Mouse (Mus musculus): ENCODE measurements at regions not wholly inside any gene's neighbourhood (a gene's known extent, or its start where the extent isn't known, plus 50 kb on each side); places are given as distances from the start of the nearest gene placed in this dataset.
A peak's percentile ranks its signal among the peaks of the same experiment; 100 is the strongest.
"Not testable (repeated sequence)": the region's sequence is repeated elsewhere in the genome, so short reads cannot be mapped to it uniquely, and the experiment has no call there.

- ATAC-seq: no peak
- Histone ChIP-seq H3K4me1 (no peaks in the 10 kb centered on the region), H3K4me2 (no peak overlapping the region), H3K36me3 (ENCODE audit: poor library complexity, severe bottlenecking) (no peaks in the 10 kb centered on the region), H3K27me3 (no peaks in the 10 kb centered on the region), H3K4me3 (no peak overlapping the region), H3K27ac (no peak overlapping the region), H3K9ac (no peak overlapping the region), H3K9me3 (replicated peaks) (no peaks in the 10 kb centered on the region)
Observed at GRCm38 (mm10) chr6:13006596-13006995, 63.0 kb upstream of the Tmem106b start.

GRCm38 (mm10) chr6:12994701-12995100 lies 74.9 kb upstream of the Tmem106b start:
- Histone ChIP-seq H3K4me3 (no peak overlapping the region), H3K9ac (no peak overlapping the region), H3K36me3 (ENCODE audit: poor library complexity, severe bottlenecking) (no peaks in the 10 kb centered on the region), H3K27ac (no peak overlapping the region), H3K4me2 (no peak overlapping the region), H3K4me1 (no peaks in the 10 kb centered on the region), H3K27me3 (no peaks in the 10 kb centered on the region), H3K9me3 (replicated peaks) (no peaks in the 10 kb centered on the region)
- no peak for ATAC-seq
- 92% methylated on average over 2 of the region's 2 CpGs for WGBS

- Histone ChIP-seq H3K27me3 (no peaks in the 10 kb centered on the region), H3K4me1 (no peaks in the 10 kb centered on the region), H3K9me3 (replicated peaks) (no peaks in the 10 kb centered on the region), H3K27ac (no peak overlapping the region), H3K36me3 (ENCODE audit: poor library complexity, severe bottlenecking) (no peaks in the 10 kb centered on the region), H3K4me3 (no peak overlapping the region), H3K4me2 (no peak overlapping the region), H3K9ac (no peak overlapping the region)
- 75% methylated on average over 2 of the region's 2 CpGs for WGBS
- ATAC-seq: no peak
Observed at GRCm38 (mm10) chr6:12993772-12994171, 75.8 kb upstream of the Tmem106b start.

GRCm38 (mm10) chr6:12977184-12977897 lies 92.2 kb upstream of the Tmem106b start:
- Histone ChIP-seq H3K4me3 (no peak overlapping the region), H3K27ac (no peak overlapping the region), H3K36me3 (ENCODE audit: poor library complexity, severe bottlenecking) (no peaks in the 10 kb centered on the region), H3K27me3 (no peaks in the 10 kb centered on the region), H3K9me3 (replicated peaks) (no peaks in the 10 kb centered on the region), H3K4me1 (no peaks in the 10 kb centered on the region), H3K9ac (no peak overlapping the region), H3K4me2 (no peak overlapping the region)
- 50% methylated on average over 1 of the region's 1 CpGs for WGBS
- ATAC-seq: peak; percentile 85

- 76% methylated on average over 1 of the region's 1 CpGs for WGBS
- Histone ChIP-seq H3K27me3 (no peaks in the 10 kb centered on the region), H3K4me1 (no peaks in the 10 kb centered on the region), H3K9me3 (replicated peaks) (no peaks in the 10 kb centered on the region), H3K36me3 (ENCODE audit: poor library complexity, severe bottlenecking) (no peaks in the 10 kb centered on the region), H3K27ac (no peak overlapping the region), H3K4me2 (no peak overlapping the region), H3K9ac (no peak overlapping the region), H3K4me3 (no peak overlapping the region)
- no peak for ATAC-seq
Observed at GRCm38 (mm10) chr6:12971604-12972003, 98.0 kb upstream of the Tmem106b start.

- Histone ChIP-seq H3K9me3 (replicated peaks) (no peaks in the 10 kb centered on the region), H3K27me3 (no peaks in the 10 kb centered on the region), H3K36me3 (ENCODE audit: poor library complexity, severe bottlenecking) (no peaks in the 10 kb centered on the region), H3K27ac (no peak overlapping the region), H3K4me3 (no peak overlapping the region), H3K9ac (no peak overlapping the region), H3K4me1 (no peaks in the 10 kb centered on the region), H3K4me2 (no peak overlapping the region)
- WGBS: 89% methylated on average over 2 of the region's 2 CpGs
- ATAC-seq: no peak
Observed at GRCm38 (mm10) chr6:12967291-12967690, 102.3 kb upstream of the Tmem106b start.

GRCm38 (mm10) chr6:12957797-12958196 lies 111.8 kb upstream of the Tmem106b start:
- no peak overlapping the region for H3K27ac ChIP-seq
- H3K9me3 ChIP-seq (replicated peaks): no peaks in the 10 kb centered on the region
- H3K4me3 ChIP-seq: no peak overlapping the region
- no peaks in the 10 kb centered on the region for H3K36me3 ChIP-seq (ENCODE audit: poor library complexity, severe bottlenecking)
- no peaks in the 10 kb centered on the region for H3K4me1 ChIP-seq
- H3K9ac ChIP-seq: no peak overlapping the region
- H3K4me2 ChIP-seq: no peak overlapping the region
- WGBS: 91% methylated on average over 6 of the region's 6 CpGs
- no peaks in the 10 kb centered on the region for H3K27me3 ChIP-seq
- ATAC-seq: no peak

GRCm38 (mm10) chr6:12911610-12912009 lies 157.9 kb upstream of the Tmem106b start:
- H3K4me2 ChIP-seq: no peak overlapping the region
- no peaks in the 10 kb centered on the region for H3K9me3 ChIP-seq (replicated peaks)
- H3K9ac ChIP-seq: no peak overlapping the region
- WGBS: 80% methylated on average over 3 of the region's 3 CpGs
- ATAC-seq: no peak
- no peaks in the 10 kb centered on the region for H3K4me1 ChIP-seq
- H3K4me3 ChIP-seq: no peak overlapping the region
- H3K27me3 ChIP-seq: no peaks in the 10 kb centered on the region
- no peaks in the 10 kb centered on the region for H3K36me3 ChIP-seq (ENCODE audit: poor library complexity, severe bottlenecking)
- no peak overlapping the region for H3K27ac ChIP-seq

- Histone ChIP-seq H3K4me2 (no peak overlapping the region), H3K4me3 (no peak overlapping the region), H3K9ac (no peak overlapping the region), H3K27me3 (no peaks in the 10 kb centered on the region), H3K27ac (no peak overlapping the region), H3K4me1 (no peaks in the 10 kb centered on the region), H3K36me3 (ENCODE audit: poor library complexity, severe bottlenecking) (no peaks in the 10 kb centered on the region), H3K9me3 (replicated peaks) (no peaks in the 10 kb centered on the region)
- WGBS: 53% methylated on average over 5 of the region's 5 CpGs
- no peak for ATAC-seq
Observed at GRCm38 (mm10) chr6:12892929-12893328, 143.7 kb upstream of the Thsd7a start.

- H3K4me3 ChIP-seq; H3K27ac ChIP-seq; H3K36me3 ChIP-seq (ENCODE audit: poor library complexity, severe bottlenecking); H3K9ac ChIP-seq; ATAC-seq; H3K4me2 ChIP-seq; H3K4me1 ChIP-seq; H3K27me3 ChIP-seq; H3K9me3 ChIP-seq (replicated peaks): not testable (repeated sequence)
- WGBS: 44% methylated on average over 1 of the region's 1 CpGs
Observed at GRCm38 (mm10) chr6:12876947-12877346, 127.7 kb upstream of the Thsd7a start.

GRCm38 (mm10) chr6:12876366-12876765 lies 127.2 kb upstream of the Thsd7a start:
- Histone ChIP-seq H3K36me3 (ENCODE audit: poor library complexity, severe bottlenecking) (no peaks in the 10 kb centered on the region), H3K27ac (no peak overlapping the region), H3K4me1 (no peaks in the 10 kb centered on the region), H3K4me2 (no peak overlapping the region), H3K9ac (no peak overlapping the region), H3K9me3 (replicated peaks) (no peaks in the 10 kb centered on the region), H3K4me3 (no peak overlapping the region), H3K27me3 (no peaks in the 10 kb centered on the region)
- ATAC-seq: no peak
- 18% methylated on average over 4 of the region's 4 CpGs for WGBS

- no peak for ATAC-seq
- H3K4me2 ChIP-seq: no peak overlapping the region
- H3K27me3 ChIP-seq: no peaks in the 10 kb centered on the region
- WGBS: 87% methylated on average over 4 of the region's 4 CpGs
- H3K4me3 ChIP-seq: no peak overlapping the region
- no peak overlapping the region for H3K27ac ChIP-seq
- no peak overlapping the region for H3K9ac ChIP-seq
- H3K36me3 ChIP-seq (ENCODE audit: poor library complexity, severe bottlenecking): no peaks in the 10 kb centered on the region
- H3K9me3 ChIP-seq (replicated peaks): no peaks in the 10 kb centered on the region
- H3K4me1 ChIP-seq: no peaks in the 10 kb centered on the region
Observed at GRCm38 (mm10) chr6:12868251-12868650, 119.0 kb upstream of the Thsd7a start.

GRCm38 (mm10) chr6:12852041-12852440 lies 102.8 kb upstream of the Thsd7a start:
- Histone ChIP-seq H3K27me3 (no peaks in the 10 kb centered on the region), H3K9me3 (replicated peaks) (no peaks in the 10 kb centered on the region), H3K36me3 (ENCODE audit: poor library complexity, severe bottlenecking) (no peaks in the 10 kb centered on the region), H3K4me2 (no peak overlapping the region), H3K4me1 (no peaks in the 10 kb centered on the region), H3K4me3 (no peak overlapping the region), H3K27ac (no peak overlapping the region), H3K9ac (no peak overlapping the region)
- WGBS: 85% methylated on average over 1 of the region's 1 CpGs
- ATAC-seq: no peak
